ENCODE assay signal across 9 mouse cellular contexts in genomic region chr19:23771971-23772370, GRCm38 (mm10). TPM values are rescaled to one million over a fixed set of nuclear protein-coding genes. Genes with fewer than 3 reads are reported as not detected.
A peak's percentile ranks its signal among the peaks of the same experiment; 100 is the strongest.
DNase-seq lines count a peak whose midpoint lies in the region; ATAC-seq and TF ChIP-seq lines count a peak whose summit lies in the region.
"Had no signal": no experiment of that assay in that cellular context is flagged by ENCODE, and none has a peak within 500 bp of the region (broad histone marks: within the 10 kb centered on the region; RNA-seq: fewer than 3 reads in every experiment).

No protein-coding gene starts in this region.

- in situ Hi-C loops in CH12.LX (cut with MboI; ENCODE audit: low pct_ligation_motif_present, low pct_unique_long_range_greater_than_20kb, low sequenced_read_pairs), result no loop called here

- TF ChIP-seq EP300 in CH12.LX (IDR thresholded peaks at IDR 0.05; ENCODE audit: low read length), result no peak

- H3K9ac ChIP-seq in kidney, postnatal 0 days (ENCODE audit: low read depth, low read length), result no peak overlapping the region
- no peak overlapping the region for H3K9ac ChIP-seq in CH12.LX (ENCODE audit: insufficient read depth, low read depth)

- H3K79me2 ChIP-seq in CH12.LX (replicated peaks; ENCODE audit: control insufficient read depth, extremely low read depth, insufficient read depth, poor library complexity, severe bottlenecking), result no peaks in the 10 kb centered on the region

- no peak overlapping the region for H3K4me2 ChIP-seq in kidney, postnatal 0 days (ENCODE audit: low read length)
- no peak overlapping the region for H3K4me2 ChIP-seq in CH12.LX (ENCODE audit: insufficient read depth, low read depth, poor library complexity, severe bottlenecking)

- no peak for ATAC-seq in kidney, postnatal 0 days (replicated peaks; ENCODE audit: low FRiP score, low read depth)
- no peak for ATAC-seq in inflammation-experienced regulatory T-cells, adult 6 months
- ATAC-seq: hindbrain, embryonic 16.5 days had no signal

- dilution Hi-C loops in CH12.LX (cut with MboI; ENCODE audit: extremely low pct_ligation_motif_present, extremely low pct_unique_long_range_greater_than_20kb, low sequenced_read_pairs), result no loop called here

- H3K27me3 ChIP-seq in kidney, postnatal 0 days (ENCODE audit: insufficient read depth, low read length), result no peaks in the 10 kb centered on the region
- H3K27me3 ChIP-seq in CH12.LX (replicated peaks), result no peaks in the 10 kb centered on the region

- no peaks in the 10 kb centered on the region for H3K36me3 ChIP-seq in kidney, postnatal 0 days (ENCODE audit: insufficient read depth, low read length)
- H3K36me3 ChIP-seq in CH12.LX (replicated peaks in 1 of 2; ENCODE audit: control insufficient read depth in 1 of 2, insufficient read depth in 1 of 2, low read length in 1 of 2), result no peaks in the 10 kb centered on the region

- TF ChIP-seq RAD21 in CH12.LX (IDR thresholded peaks at IDR 0.05; ENCODE audit: low read depth, low read length), result peak; percentile 31

- no peak for DNase-seq in kidney, postnatal 0 days (ENCODE audit: low spot score)
- DNase-seq in kidney, adult 18-20 months, result no peak
- DNase-seq in CH12.LX (ENCODE audit: extremely low read depth) (peak; percentile 27), R1 (ENCODE audit: low read depth, low spot score) (peak; percentile 59)
- DNase-seq in monocyte, adult 2 months (ENCODE audit: low read depth in 1 of 2, low spot score in 2 of 2), result peak; percentile 10 to 29
- no peak for DNase-seq in right cerebral cortex, adult 2 months (ENCODE audit: low spot score in 2 of 2)
- no peak for DNase-seq in adrenal gland, postnatal 25 days

- H3K27ac ChIP-seq in kidney, postnatal 0 days, result no peak overlapping the region
- no peak overlapping the region for H3K27ac ChIP-seq in CH12.LX (ENCODE audit: insufficient read depth, low read depth)

- H3K4me1 ChIP-seq in kidney, postnatal 0 days (replicated peaks; ENCODE audit: insufficient read depth, low read length), result no peaks in the 10 kb centered on the region
- 0 out of 4 replicates have a peak, but pooled peaks cover 0 to 2% of the 10 kb centered on the region in 2 experiments for H3K4me1 ChIP-seq in CH12.LX (ENCODE audit: control insufficient read depth in 1 of 2, insufficient read depth in 2 of 2)

- peak; percentile 63 for TF ChIP-seq CTCF in kidney, postnatal 0 days (IDR thresholded peaks at IDR 0.05; ENCODE audit: low read depth)
- peak; percentile 48 to 53 for TF ChIP-seq CTCF in CH12.LX (conservative IDR thresholded peaks at IDR 0.05 in 1 of 2, IDR thresholded peaks at IDR 0.05 in 1 of 2; ENCODE audit: low read depth in 2 of 2, low read length in 2 of 2)

- H3K9me3 ChIP-seq in kidney, postnatal 0 days (replicated peaks; ENCODE audit: low read length), result no peaks in the 10 kb centered on the region
- H3K9me3 ChIP-seq in CH12.LX (replicated peaks; ENCODE audit: low read length), result no peaks in the 10 kb centered on the region

- TF ChIP-seq POLR2A in CH12.LX (IDR thresholded peaks at IDR 0.05; ENCODE audit: low read depth, low read length), result no peak

- H3K4me3 ChIP-seq in kidney, postnatal 0 days (replicated peaks; ENCODE audit: low read depth, low read length), result no peak overlapping the region
- H3K4me3 ChIP-seq in CH12.LX (replicated peaks in 1 of 3; ENCODE audit: low read depth in 2 of 3, low read length in 2 of 3, poor library complexity in 1 of 3), result no peak overlapping the region

- 77% methylated on average over 7 of the region's 7 CpGs for WGBS in kidney, postnatal 0 days

TF ChIP-seq in CH12.LX, 34 proteins besides CTCF, POLR2A, EP300 and RAD21:
- TF ChIP-seq CHD1 (IDR thresholded peaks at IDR 0.05; ENCODE audit: low read depth, low read length) (no peak), UBTF (IDR thresholded peaks at IDR 0.05; ENCODE audit: low read depth, low read length) (no peak), BHLHE40 (IDR thresholded peaks at IDR 0.05; ENCODE audit: low read depth, low read length) (no peak), KAT2A (IDR thresholded peaks at IDR 0.05; ENCODE audit: insufficient replicate concordance, low read length) (no peak), USF1 (IDR thresholded peaks at IDR 0.05; ENCODE audit: low read depth, low read length) (no peak), SMC3 (IDR thresholded peaks at IDR 0.05; ENCODE audit: low read depth, low read length) (peak; percentile 41; the same call in 1 of the 2 replicates)

RNA-seq across cellular contexts. Expression of gene Apba1, which starts 13.3 kb away (rescaled TPM):
- 1.3 and 1.4 TPM in 2 replicates for polyA plus RNA-seq in kidney, postnatal 0 days (2015; fragmentation: Nextera tagmentation; extraction: Ambion mirVana)
- total RNA-seq in CH12.LX (2012; rRNA removed) (0.08 and 0.21 TPM in 2 replicates), CH12.LX (2014; rRNA removed) (0.09 and 0.19 TPM in 2 replicates)
- 0.24 and 0.25 TPM in 2 replicates for polyA plus RNA-seq in CH12.LX (2012; ENCODE audit: insufficient read length, low read depth)
- polyA plus RNA-seq in inflammation-experienced regulatory T-cells, adult 6 months (2017; shearing (Covaris generic)), result under 1 TPM in 1 of 3 experiments, not detected in 2; 0.16 TPM
- 3.4 and 3.6 TPM in 2 replicates for total RNA-seq in adrenal gland, postnatal 25 days (2021)

Comparison
In these comparisons a context has a peak if more than half of its experiments do, and no peak if none do; other contexts are left out.
1. DNase-seq: peak in CH12.LX (single experiment), R1 (single experiment) and monocyte, adult 2 months (2 of 2); none in kidney, postnatal 0 days (single experiment), kidney, adult 18-20 months (single experiment), right cerebral cortex, adult 2 months (0 of 2) and adrenal gland, postnatal 25 days (single experiment).